In the genomic region with DNA sequence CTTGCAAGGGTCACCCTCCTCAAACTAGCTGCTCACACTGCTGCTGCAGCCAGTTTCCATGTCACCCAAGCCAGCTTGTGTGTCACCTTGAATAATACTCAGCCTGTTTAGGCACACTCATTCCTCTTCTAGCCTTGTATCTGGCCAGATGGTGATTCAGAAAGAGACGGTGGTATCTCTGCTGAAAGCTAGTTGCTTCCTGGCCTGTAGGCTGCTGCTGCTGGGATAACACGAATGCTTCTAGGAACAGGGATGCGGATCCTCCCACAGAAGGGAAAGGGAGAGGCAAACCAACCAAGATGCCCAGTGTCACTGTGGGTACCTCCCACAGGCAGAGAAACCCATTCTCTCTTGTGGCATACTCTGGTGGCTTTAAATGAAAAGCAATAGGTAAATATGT, we compare ENCODE assay signal across 18 mouse cellular contexts.
"Had no signal": no experiment of that assay in that cellular context is flagged by ENCODE, and none has a peak within 500 bp of the region (broad histone marks: within the 10 kb centered on the region; RNA-seq: fewer than 3 reads in every experiment).

No protein-coding gene starts in this region.

- H3K4me1 ChIP-seq: intestine, embryonic 15.5 days; kidney, embryonic 15.5 days; liver, embryonic 13.5 days had no signal

- H3K27ac ChIP-seq: intestine, embryonic 15.5 days; kidney, embryonic 15.5 days; limb, embryonic 10.5 days; limb, embryonic 13.5 days; liver, embryonic 13.5 days; midbrain, embryonic 10.5 days had no signal

- H3K4me3 ChIP-seq: intestine, embryonic 15.5 days; kidney, embryonic 15.5 days; limb, embryonic 10.5 days; limb, embryonic 13.5 days; liver, embryonic 13.5 days; midbrain, embryonic 10.5 days had no signal

- DNase-seq: kidney, adult 11 months; kidney, adult 8-10 months; kidney, postnatal 10 days; kidney, postnatal 36 days; layer of hippocampus, postnatal 36 days; liver; liver, embryonic 13.5 days; lung, adult 2 months; lung, postnatal 14 days; lung, postnatal 4 days; midbrain, embryonic 14.5 days; thymus, adult 18-20 months; thymus, postnatal 36 days had no signal
